Mouse (Mus musculus) forebrain, embryonic 13.5 days (tissue): ENCODE measurements around the gene 2410002F23Rik. TPM values are rescaled to one million over a fixed set of nuclear protein-coding genes. Genes with fewer than 3 reads are reported as not detected.
"Not testable (repeated sequence)": the region's sequence is repeated elsewhere in the genome, so short reads cannot be mapped to it uniquely, and the experiment has no call there.

Experiments used
- ATAC-seq: fragments of 200-750 bp; cut with Nextera tagmentation; 2 replicates; pipeline ENCODE4 v1.8.0; 2017
- H3K27ac ChIP-seq: fragments of 300-500 bp; sonication (generic); 2 replicates; pipeline ENCODE4 v1.5.1; 2015; ENCODE audit warnings: inconsistent platforms, mild to moderate bottlenecking, moderate library complexity
- H3K27me3 ChIP-seq: fragments of 300-500 bp; sonication (generic); 2 replicates; pipeline ENCODE4 v1.6.1; 2015; ENCODE audit warnings: mild to moderate bottlenecking, inconsistent platforms
- H3K36me3 ChIP-seq: fragments of 300-500 bp; sonication (generic); 2 replicates; pipeline ENCODE4 v1.6.1; 2015; ENCODE audit warnings: mild to moderate bottlenecking, inconsistent platforms; ENCODE audit not compliant: poor library complexity, severe bottlenecking
- H3K4me1 ChIP-seq: fragments of 300-500 bp; sonication (generic); 2 replicates; pipeline ENCODE4 v1.6.1; 2015; ENCODE audit warnings: inconsistent platforms
- H3K4me2 ChIP-seq: fragments of 300-500 bp; sonication (generic); 2 replicates; pipeline ENCODE4 v1.6.1; 2015; ENCODE audit warnings: inconsistent platforms, mild to moderate bottlenecking, moderate library complexity
- H3K4me3 ChIP-seq: fragments of 300-500 bp; sonication (generic); 2 replicates; pipeline ENCODE4 v1.5.1; 2015; ENCODE audit warnings: mild to moderate bottlenecking, inconsistent platforms
- H3K9ac ChIP-seq: fragments of 300-500 bp; sonication (generic); 2 replicates; pipeline ENCODE4 v1.6.1; 2015; ENCODE audit warnings: mild to moderate bottlenecking, inconsistent platforms
- H3K9me3 ChIP-seq: fragments of 300-500 bp; sonication (generic); replicated peaks from 2 replicates; pipeline ENCODE4 v1.6.1; 2016; ENCODE audit warnings: inconsistent platforms
- WGBS: fragments of 180-500 bp; shearing (Covaris S2); methylation state at CpG from one replicate; pipeline ENCODE4 v1.1.7; 2015; 5-methylcytosine and 5-hydroxymethylcytosine counted together
- polyA plus RNA-seq: library from polyadenylated mRNA; unstranded; fragments of >200 nt; fragmentation: Nextera tagmentation; extraction: Ambion mirVana; gene quantifications from 2 replicates; pipeline ENCODE4 v1.2.1, GENCODE M21; 2015

2410002F23Rik gene
- polyA plus RNA-seq, 1 experiment from 2014 or later = 172 TPM

GRCm38 (mm10) chr7:44290986-44291385, 44.5 kb downstream of the 2410002F23Rik start:
- Histone ChIP-seq H3K4me3 (no peak overlapping the region), H3K9ac (no peak overlapping the region), H3K4me1 (no peaks in the 10 kb centered on the region), H3K9me3 (no peaks in the 10 kb centered on the region), H3K4me2 (no peak overlapping the region), H3K36me3 (no peaks in the 10 kb centered on the region), H3K27me3 (0 out of 2 replicates have a peak, but pooled peaks cover 3% of the 10 kb centered on the region), H3K27ac (no peak overlapping the region)
- ATAC-seq = no peak
- 78% methylated on average over 4 of the region's 4 CpGs for WGBS

DNA sequence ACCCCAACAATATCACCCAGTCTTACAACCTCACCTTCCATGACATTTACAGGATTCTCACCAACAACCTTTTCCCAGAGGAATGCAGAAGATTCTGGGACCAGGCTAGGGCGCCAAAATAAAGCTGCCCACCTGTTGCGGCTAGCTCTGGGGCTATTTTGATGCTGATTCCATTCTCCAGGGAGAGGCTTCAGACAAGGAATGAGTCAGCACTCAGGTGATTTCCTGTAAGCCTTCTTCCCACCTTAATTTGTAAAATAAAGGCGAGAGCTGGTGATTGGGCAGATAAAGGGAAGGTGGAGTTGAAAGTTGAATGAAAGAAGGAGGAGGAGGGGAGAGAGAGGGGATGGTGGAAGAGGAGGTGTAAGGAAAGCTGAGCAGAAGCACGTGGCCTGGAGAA, 44.9 kb downstream of the 2410002F23Rik start:
- 0 out of 2 replicates have a peak, but pooled peaks cover 3% of the 10 kb centered on the region for H3K27me3 ChIP-seq
- 57% methylated on average over 4 of the region's 4 CpGs for WGBS
- no peaks in the 10 kb centered on the region for H3K4me1 ChIP-seq
- no peaks in the 10 kb centered on the region for H3K36me3 ChIP-seq
- H3K9me3 ChIP-seq = no peaks in the 10 kb centered on the region
- no peak overlapping the region for H3K27ac ChIP-seq
- no peak for ATAC-seq
- H3K4me3 ChIP-seq = no peak overlapping the region
- no peak overlapping the region for H3K9ac ChIP-seq
- H3K4me2 ChIP-seq = no peak overlapping the region

GRCm38 (mm10) chr7:44297501-44297900, 51.0 kb downstream of the 2410002F23Rik start:
- not testable (repeated sequence) for H3K4me1 ChIP-seq, H3K27me3 ChIP-seq, H3K36me3 ChIP-seq, H3K4me2 ChIP-seq, H3K27ac ChIP-seq, ATAC-seq, H3K9ac ChIP-seq, H3K9me3 ChIP-seq, H3K4me3 ChIP-seq
- WGBS = 81% methylated on average over 2 of the region's 2 CpGs

Other genes starting within 250 kb of the 2410002F23Rik start
- not detected in 2 replicates for gene Klk1b26, start 234.6 kb upstream of the 2410002F23Rik start, polyA plus RNA-seq
- gene Klk1b27, start 194.4 kb upstream of the 2410002F23Rik start, polyA plus RNA-seq = not detected in 2 replicates
- gene Klk1b21, start 144.4 kb upstream of the 2410002F23Rik start, polyA plus RNA-seq = not detected in 2 replicates
- gene Klk1b22, start 134.0 kb upstream of the 2410002F23Rik start, polyA plus RNA-seq = not detected in 2 replicates
- not detected in 2 replicates for gene Klk1b16, start 110.0 kb upstream of the 2410002F23Rik start, polyA plus RNA-seq
- gene Klk1b24, start 58.5 kb upstream of the 2410002F23Rik start, polyA plus RNA-seq = not detected in 2 replicates
- gene Klk1b3, start 48.5 kb upstream of the 2410002F23Rik start, polyA plus RNA-seq = not detected in 2 replicates
- not detected in 2 replicates for gene Klk1b4, start 39.3 kb upstream of the 2410002F23Rik start, polyA plus RNA-seq
- not detected in 2 replicates for gene Klk1b5, start 30.8 kb upstream of the 2410002F23Rik start, polyA plus RNA-seq
- gene Klk1, start 21.4 kb upstream of the 2410002F23Rik start, polyA plus RNA-seq = not detected in 2 replicates
- gene Gm36864, start 10.5 kb upstream of the 2410002F23Rik start, polyA plus RNA-seq = not detected in 2 replicates
- gene 1700028J19Rik, start within 50 bp of the 2410002F23Rik start, polyA plus RNA-seq = 1.3 and 1.4 TPM in 2 replicates
- 0.14 and 0.21 TPM in 2 replicates for gene Acp4, start 10.7 kb downstream of the 2410002F23Rik start, polyA plus RNA-seq
- not detected in 2 replicates for gene Gm15517, start 14.7 kb downstream of the 2410002F23Rik start, polyA plus RNA-seq
- gene Clec11a, start 60.2 kb downstream of the 2410002F23Rik start, polyA plus RNA-seq = 3.0 and 3.4 TPM in 2 replicates
- gene Shank1, start 63.5 kb downstream of the 2410002F23Rik start, polyA plus RNA-seq = 13.2 and 15.1 TPM in 2 replicates
- 10.1 and 10.6 TPM in 2 replicates for gene Syt3, start 137.4 kb downstream of the 2410002F23Rik start, polyA plus RNA-seq
- 0.59 and 1.1 TPM in 2 replicates for gene 1700008O03Rik, start 139.1 kb downstream of the 2410002F23Rik start, polyA plus RNA-seq
- gene Lrrc4b, start 182.3 kb downstream of the 2410002F23Rik start, polyA plus RNA-seq = 11.6 and 12.6 TPM in 2 replicates
- 3.8 and 4.0 TPM in 2 replicates for gene Aspdh, start 218.7 kb downstream of the 2410002F23Rik start, polyA plus RNA-seq
- gene Josd2, start 221.3 kb downstream of the 2410002F23Rik start, polyA plus RNA-seq = 49.0 and 56.1 TPM in 2 replicates
- gene Emc10, start 249.8 kb downstream of the 2410002F23Rik start, polyA plus RNA-seq = 101 and 106 TPM in 2 replicates
- gene Fam71e1, start 249.9 kb downstream of the 2410002F23Rik start, polyA plus RNA-seq = 30.1 and 35.0 TPM in 2 replicates